Mouse (Mus musculus): ENCODE data around the gene Slamf9. TPM values are rescaled to one million over a fixed set of nuclear protein-coding genes. Genes with fewer than 3 reads are reported as not detected.

Gene Slamf9
- polyA plus RNA-seq, 1 experiment from 2014 or later = not detected

DNA sequence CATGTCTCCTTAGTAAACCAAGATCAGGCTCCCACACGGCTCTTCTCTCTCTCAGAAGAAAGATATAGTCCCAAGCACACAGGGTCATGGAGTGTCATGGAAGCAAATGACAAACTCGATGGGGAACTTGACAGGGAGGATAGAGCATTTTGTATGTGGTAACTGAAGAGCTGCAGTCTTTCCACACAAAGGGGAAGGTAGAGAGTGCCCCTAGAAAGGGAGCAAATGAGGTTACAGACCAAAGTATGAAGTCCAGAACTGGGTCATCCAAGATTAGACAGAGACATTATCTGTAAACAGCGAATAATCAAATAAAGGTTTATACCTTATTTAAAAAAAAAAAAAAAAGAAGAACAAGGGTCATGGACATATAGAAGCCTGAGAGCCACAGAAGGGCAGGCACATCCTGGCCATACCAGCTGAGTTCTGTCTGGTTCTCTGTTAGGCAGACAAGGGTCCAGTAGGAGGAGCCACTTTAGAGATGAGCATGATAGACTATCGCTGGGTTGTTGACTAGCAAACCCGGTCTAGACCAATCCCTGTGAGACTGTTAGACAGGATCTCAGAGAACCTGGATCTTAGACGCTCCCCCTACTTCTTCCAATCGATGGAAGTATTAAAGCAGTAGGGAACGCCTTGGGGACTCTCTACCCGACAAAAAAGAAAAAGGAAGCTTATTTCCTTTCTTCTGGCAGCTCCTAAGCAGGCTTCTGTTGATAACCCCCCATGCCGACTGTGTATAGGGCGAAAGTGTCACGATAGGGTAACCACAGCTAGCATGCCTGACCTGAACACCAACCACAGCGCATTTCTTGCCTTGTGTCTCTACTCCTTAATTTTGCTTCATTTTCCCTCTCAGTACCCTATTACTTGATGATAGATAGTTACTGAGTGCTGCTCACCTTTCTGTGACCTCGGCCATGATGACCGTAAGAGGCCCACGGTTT is 11.5 kb upstream of the Slamf9 start:
- Histone ChIP-seq H3K27ac (no peak overlapping the region), H3K9me3 (no peaks in the 10 kb centered on the region), H3K9ac (no peak overlapping the region), H3K4me3 (no peak overlapping the region), H3K27me3 (no peaks in the 10 kb centered on the region), H3K4me2 (no peak overlapping the region), H3K36me3 (no peaks in the 10 kb centered on the region), H3K4me1 (no peaks in the 10 kb centered on the region)
- WGBS = 82% methylated on average over 16 of the region's 16 CpGs
- no peak for ATAC-seq (ENCODE audit: insufficient number of reproducible peaks, insufficient read depth, low FRiP score, low TSS enrichment, low read depth)

DNA sequence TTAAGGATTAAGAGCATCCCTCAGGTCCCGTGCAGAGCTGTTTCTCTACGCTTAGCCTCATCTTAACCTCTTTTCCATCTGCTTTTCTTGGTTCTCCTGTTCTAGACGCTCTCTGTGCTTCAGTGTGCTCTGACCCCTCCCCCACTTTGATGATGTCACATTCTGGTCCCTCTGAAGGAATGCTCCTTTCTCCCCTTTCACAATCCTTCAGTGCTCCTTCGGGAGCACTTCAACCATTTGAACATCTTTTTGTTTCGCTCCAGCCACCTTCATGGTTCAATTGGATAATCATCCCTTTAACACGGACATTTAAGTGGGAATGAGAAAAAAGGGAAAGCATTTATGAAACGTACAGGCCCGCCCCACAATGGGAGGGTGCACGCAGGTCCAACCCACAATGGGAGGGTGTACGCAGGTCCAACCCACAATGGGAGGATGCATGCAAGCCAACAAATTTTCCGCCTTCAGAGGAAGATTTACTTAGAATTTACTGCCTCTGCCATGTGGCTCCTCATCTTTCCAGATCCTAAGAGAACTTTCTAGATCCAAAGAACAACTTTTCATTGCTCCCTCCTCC is 6.8 kb upstream of the Slamf9 start:
- no peaks in the 10 kb centered on the region for H3K9me3 ChIP-seq
- no peak overlapping the region for H3K9ac ChIP-seq
- WGBS = 75% methylated on average over 11 of the region's 11 CpGs
- no peaks in the 10 kb centered on the region for H3K27me3 ChIP-seq
- no peak for ATAC-seq (ENCODE audit: insufficient number of reproducible peaks, insufficient read depth, low FRiP score, low TSS enrichment, low read depth)
- H3K4me3 ChIP-seq = no peak overlapping the region
- no peak overlapping the region for H3K27ac ChIP-seq
- H3K4me1 ChIP-seq = no peaks in the 10 kb centered on the region
- H3K4me2 ChIP-seq = no peak overlapping the region
- no peaks in the 10 kb centered on the region for H3K36me3 ChIP-seq

DNA sequence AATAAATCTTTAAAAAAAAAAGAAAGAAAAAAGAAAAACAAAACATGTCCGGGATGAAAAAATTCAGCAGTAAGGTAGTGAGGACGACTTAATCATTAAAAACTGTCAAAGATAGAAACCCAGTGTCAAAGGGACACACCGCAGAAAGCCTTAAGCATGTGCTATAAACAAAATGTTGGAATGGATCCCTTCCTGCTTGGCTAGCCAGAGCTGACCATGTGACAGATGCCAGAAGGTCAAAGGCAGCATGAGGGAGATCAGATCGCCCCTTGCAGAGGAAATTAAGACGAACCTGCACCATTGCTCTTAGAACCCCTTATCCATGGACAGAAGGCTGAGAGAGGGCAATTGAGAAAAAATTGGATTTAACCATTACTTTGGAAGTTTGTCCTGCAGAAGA is 5.8 kb upstream of the Slamf9 start:
- WGBS = 79% methylated on average over 5 of the region's 5 CpGs

DNA sequence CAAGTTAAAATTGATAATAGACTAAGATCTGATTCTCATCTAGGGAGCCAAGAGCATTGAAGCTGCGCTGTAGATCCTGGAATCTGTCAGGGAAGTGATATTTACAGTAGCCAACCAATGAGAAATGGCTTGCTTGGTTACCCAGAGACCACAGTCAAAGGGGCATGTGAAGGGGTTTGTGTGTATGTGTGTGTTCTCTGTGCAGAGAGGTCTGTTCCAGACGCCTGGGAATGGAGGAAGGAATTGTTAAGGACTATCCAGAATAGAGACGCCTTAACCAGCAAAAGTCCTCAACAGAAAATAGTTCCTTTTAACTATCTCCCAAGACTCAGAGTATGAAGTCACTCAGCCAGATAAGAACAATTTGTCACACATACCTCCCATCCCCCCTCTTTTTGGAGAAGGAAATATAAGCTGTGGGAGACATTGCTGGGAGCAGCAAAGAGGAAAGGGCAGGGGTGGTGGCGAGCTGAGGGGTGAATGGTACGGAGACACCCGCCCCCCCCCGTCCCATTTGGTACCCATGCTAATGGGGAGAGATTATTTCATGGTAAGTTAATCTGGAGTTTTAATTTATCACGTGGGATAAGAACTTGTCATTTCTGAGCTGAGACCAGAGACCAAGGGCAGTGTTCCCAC is 5.2 kb upstream of the Slamf9 start:
- H3K4me1 ChIP-seq = no peaks in the 10 kb centered on the region
- no peak overlapping the region for H3K9ac ChIP-seq
- H3K4me2 ChIP-seq = no peak overlapping the region
- ATAC-seq (ENCODE audit: insufficient number of reproducible peaks, insufficient read depth, low FRiP score, low TSS enrichment, low read depth) = no peak
- H3K27me3 ChIP-seq = no peaks in the 10 kb centered on the region
- no peak overlapping the region for H3K4me3 ChIP-seq
- H3K9me3 ChIP-seq = no peaks in the 10 kb centered on the region
- H3K27ac ChIP-seq = no peak overlapping the region
- H3K36me3 ChIP-seq = no peaks in the 10 kb centered on the region
- 61% methylated on average over 8 of the region's 8 CpGs for WGBS

More for the DNA sequence above, 5.8 kb upstream of the Slamf9 start:
- Histone ChIP-seq H3K4me1 (no peaks in the 10 kb centered on the region), H3K9me3 (no peaks in the 10 kb centered on the region), H3K27me3 (no peaks in the 10 kb centered on the region), H3K4me2 (no peak overlapping the region), H3K27ac (no peak overlapping the region), H3K9ac (no peak overlapping the region), H3K4me3 (no peak overlapping the region), H3K36me3 (no peaks in the 10 kb centered on the region)
- no peak for ATAC-seq (ENCODE audit: insufficient number of reproducible peaks, insufficient read depth, low FRiP score, low TSS enrichment, low read depth)

DNA sequence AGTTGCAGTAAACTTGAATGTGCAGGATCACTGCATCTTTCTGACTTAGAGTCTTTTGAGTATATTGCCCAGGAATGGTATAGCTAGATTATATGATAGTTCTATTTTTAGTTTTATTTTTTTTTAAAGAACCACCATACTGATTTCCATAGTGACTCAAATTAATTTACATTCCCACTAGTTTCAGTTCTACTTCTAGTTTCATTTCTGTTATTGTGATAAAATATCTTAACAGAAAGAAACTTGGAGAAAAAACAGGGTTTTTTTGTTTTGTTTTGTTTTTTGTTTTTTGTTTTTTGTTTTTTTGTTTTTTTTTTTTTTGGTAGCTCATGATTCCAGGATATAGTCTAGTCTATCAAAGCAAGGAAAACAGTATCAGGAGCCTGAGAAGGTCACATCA is 2.2 kb upstream of the Slamf9 start:
- no peaks in the 10 kb centered on the region for H3K4me1 ChIP-seq
- H3K9ac ChIP-seq = no peak overlapping the region
- no peak for ATAC-seq (ENCODE audit: insufficient number of reproducible peaks, insufficient read depth, low FRiP score, low TSS enrichment, low read depth)
- no peak overlapping the region for H3K4me2 ChIP-seq
- no peaks in the 10 kb centered on the region for H3K9me3 ChIP-seq
- no peak overlapping the region for H3K4me3 ChIP-seq
- no peak overlapping the region for H3K27ac ChIP-seq
- H3K36me3 ChIP-seq = no peaks in the 10 kb centered on the region
- H3K27me3 ChIP-seq = no peaks in the 10 kb centered on the region

DNA sequence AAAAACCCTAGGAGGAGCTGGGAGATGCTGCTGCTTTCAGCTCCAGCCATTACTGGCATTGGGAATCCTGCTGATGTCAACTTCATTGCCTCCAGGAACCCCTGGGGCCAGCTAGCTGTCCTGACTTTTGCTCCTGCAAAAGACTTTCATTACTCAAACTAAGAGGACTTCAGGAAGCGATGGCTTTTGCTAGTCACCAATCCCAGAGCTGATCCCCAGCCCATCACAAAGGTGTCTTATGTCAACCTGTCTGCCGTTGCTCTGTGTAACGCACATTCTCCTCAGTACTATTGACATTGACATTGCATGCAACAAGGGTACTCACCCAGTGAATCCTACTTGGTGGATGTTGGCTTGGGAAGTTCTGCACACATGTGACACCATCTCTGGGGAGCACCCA is 962 bp upstream of the Slamf9 start:
- no peak for ATAC-seq (ENCODE audit: insufficient number of reproducible peaks, insufficient read depth, low FRiP score, low TSS enrichment, low read depth)
- H3K9me3 ChIP-seq = no peaks in the 10 kb centered on the region
- no peak overlapping the region for H3K4me3 ChIP-seq
- H3K4me2 ChIP-seq = no peak overlapping the region
- no peaks in the 10 kb centered on the region for H3K27me3 ChIP-seq
- no peaks in the 10 kb centered on the region for H3K4me1 ChIP-seq
- no peak overlapping the region for H3K9ac ChIP-seq
- H3K27ac ChIP-seq = no peak overlapping the region
- 69% methylated on average over 3 of the region's 3 CpGs for WGBS
- H3K36me3 ChIP-seq = no peaks in the 10 kb centered on the region

DNA sequence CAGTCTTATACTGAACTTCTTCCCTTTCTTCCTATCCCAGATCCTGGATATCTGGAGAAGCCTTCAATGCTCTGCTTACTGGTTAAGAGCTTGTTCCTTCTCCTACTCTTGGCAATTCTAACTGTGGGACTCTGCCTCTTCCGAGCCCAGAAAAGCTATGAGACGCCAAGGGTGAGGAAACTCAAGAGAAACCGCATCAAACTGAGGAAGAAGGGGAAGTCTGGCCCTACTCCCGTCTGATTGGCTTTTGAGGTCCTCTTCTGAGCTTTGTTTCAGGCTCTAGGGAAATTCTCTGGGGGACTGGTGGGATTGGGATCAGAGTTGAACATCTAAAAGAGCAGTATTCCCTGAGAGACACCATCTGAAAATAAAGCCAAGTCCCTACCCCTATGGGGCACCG is 2.9 kb downstream of the Slamf9 start:
- no peak for ATAC-seq (ENCODE audit: insufficient number of reproducible peaks, insufficient read depth, low FRiP score, low TSS enrichment, low read depth)
- Histone ChIP-seq H3K36me3 (no peaks in the 10 kb centered on the region), H3K27me3 (no peaks in the 10 kb centered on the region), H3K27ac (no peak overlapping the region), H3K4me2 (no peak overlapping the region), H3K9ac (no peak overlapping the region), H3K4me3 (no peak overlapping the region), H3K9me3 (no peaks in the 10 kb centered on the region), H3K4me1 (peaks cover 10% of the 10 kb centered on the region)
- 77% methylated on average over 5 of the region's 5 CpGs for WGBS

DNA sequence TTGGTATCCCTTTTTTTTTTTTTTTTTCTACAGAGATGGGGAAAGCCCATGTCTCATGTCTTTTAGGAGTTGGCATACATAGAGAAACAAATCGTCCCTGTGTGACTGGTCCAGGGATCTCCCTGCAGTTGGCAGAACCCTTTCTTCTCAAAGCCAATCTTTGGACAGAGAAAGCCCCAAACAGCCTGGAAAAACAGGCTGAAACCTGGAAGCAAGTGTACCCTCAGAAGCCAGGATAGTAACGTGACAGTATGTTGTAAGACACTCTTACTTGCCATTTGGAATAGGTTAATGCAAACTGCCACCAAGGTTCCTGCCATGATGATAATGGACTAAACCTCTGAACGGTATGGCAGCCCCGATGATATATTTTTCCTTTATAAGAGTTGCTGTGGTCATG is 5.2 kb downstream of the Slamf9 start:
- 91% methylated on average over 4 of the region's 4 CpGs for WGBS
- no peak overlapping the region for H3K4me3 ChIP-seq
- H3K36me3 ChIP-seq = peaks cover 4% of the 10 kb centered on the region; the same call in 1 of the 2 replicates
- ATAC-seq (ENCODE audit: insufficient number of reproducible peaks, insufficient read depth, low FRiP score, low TSS enrichment, low read depth) = no peak
- H3K9me3 ChIP-seq = no peaks in the 10 kb centered on the region
- no peak overlapping the region for H3K9ac ChIP-seq
- H3K4me1 ChIP-seq = peaks cover 34% of the 10 kb centered on the region
- H3K27ac ChIP-seq = no peak overlapping the region
- H3K27me3 ChIP-seq = no peaks in the 10 kb centered on the region
- no peak overlapping the region for H3K4me2 ChIP-seq

DNA sequence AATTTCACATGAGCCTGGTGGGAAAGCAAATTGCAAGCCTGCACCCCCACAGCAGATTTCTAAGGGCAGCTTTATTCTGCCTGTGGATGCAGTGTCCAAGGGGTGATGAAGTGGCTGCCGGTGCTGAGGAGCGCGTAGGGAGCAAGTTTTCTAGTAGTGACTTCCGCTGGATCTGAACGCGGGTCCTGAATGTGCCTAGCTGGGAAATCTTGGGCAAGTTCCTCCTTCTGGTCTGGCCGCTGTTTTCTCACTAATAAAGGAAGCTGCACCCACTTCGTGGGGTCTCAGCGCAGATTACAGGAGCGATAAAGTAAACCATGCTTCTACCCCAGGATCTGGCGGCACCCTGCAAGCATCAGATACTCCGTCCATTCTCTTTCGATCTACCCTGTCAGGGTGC is 6.0 kb downstream of the Slamf9 start:
- no peaks in the 10 kb centered on the region for H3K9me3 ChIP-seq
- H3K4me1 ChIP-seq = peaks cover 41% of the 10 kb centered on the region
- peak overlapping the region; percentile 68; the same call in 1 of the 2 replicates for H3K27ac ChIP-seq
- peaks cover 4% of the 10 kb centered on the region; the same call in 1 of the 2 replicates for H3K36me3 ChIP-seq
- 12% methylated on average over 13 of the region's 13 CpGs for WGBS
- peak overlapping the region; percentile 77 for H3K4me2 ChIP-seq
- ATAC-seq (ENCODE audit: insufficient number of reproducible peaks, insufficient read depth, low FRiP score, low TSS enrichment, low read depth) = no peak
- no peaks in the 10 kb centered on the region for H3K27me3 ChIP-seq
- H3K9ac ChIP-seq = peak overlapping the region; percentile 78
- peak overlapping the region; percentile 69 for H3K4me3 ChIP-seq

DNA sequence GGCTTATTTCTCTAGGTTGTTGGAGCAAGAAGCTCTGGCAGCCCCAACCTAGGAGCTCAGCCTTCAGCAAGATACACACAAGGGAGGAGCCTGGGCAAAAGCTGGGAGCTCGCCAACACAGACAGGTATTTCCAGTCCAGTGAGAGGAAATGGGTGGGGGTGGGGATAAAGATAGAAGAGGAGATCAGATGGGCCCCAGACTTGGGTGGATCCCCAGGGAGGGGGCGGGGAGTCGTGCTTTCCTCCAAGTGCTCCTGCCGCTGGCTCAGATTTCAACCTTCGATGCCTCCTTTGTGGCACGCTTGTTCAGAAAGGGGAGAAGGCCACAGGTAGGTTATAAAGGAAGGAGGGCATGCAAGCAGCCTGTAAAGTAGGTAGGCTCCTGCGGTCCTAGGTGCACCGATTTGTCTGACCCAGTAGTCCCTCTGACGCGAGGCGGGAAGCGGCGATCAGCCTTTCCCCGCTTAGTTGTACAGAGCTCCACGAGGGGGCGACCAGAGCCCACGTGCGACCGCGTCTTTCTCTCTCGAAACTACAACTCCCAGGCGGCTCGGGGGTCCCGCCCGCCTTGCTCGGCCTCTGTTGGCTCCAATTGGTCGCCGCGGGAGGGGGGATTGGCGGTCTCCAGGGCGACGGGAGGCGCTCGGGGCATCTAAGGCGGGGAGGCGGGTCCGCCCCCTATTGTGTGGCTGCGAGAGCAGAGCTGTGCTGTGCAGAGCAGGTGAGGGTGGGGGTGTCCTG is 6.6 kb downstream of the Slamf9 start, which contains the start of gene Igsf9:
Igsf9 (plus strand) TSS at position 249 of the 741 bp plus-strand sequence.
- under 1% methylated on average over 38 of the region's 38 CpGs for WGBS
- H3K4me2 ChIP-seq = peak within 1 kb of the TSS; percentile 77
- H3K36me3 ChIP-seq = peaks cover 5% of the 10 kb centered on the region; the same call in 1 of the 2 replicates
- H3K4me1 ChIP-seq = peaks cover 47% of the 10 kb centered on the region
- peak within 1 kb of the TSS; percentile 78 for H3K9ac ChIP-seq
- peak within 1 kb of the TSS; percentile 69 for H3K4me3 ChIP-seq
- peak within 1 kb of the TSS; percentile 86 for H3K27ac ChIP-seq
- H3K27me3 ChIP-seq = no peaks in the 10 kb centered on the region
- no peaks in the 10 kb centered on the region for H3K9me3 ChIP-seq
- peak; percentile 90 for ATAC-seq (ENCODE audit: insufficient number of reproducible peaks, insufficient read depth, low FRiP score, low TSS enrichment, low read depth)
